Mouse (Mus musculus) lung, postnatal 0 days (tissue): ENCODE measurements around the gene Nthl1.
A peak's percentile ranks its signal among the peaks of the same experiment; 100 is the strongest.

Source experiments
- CTCF ChIP-seq: IDR thresholded peaks from 2 replicates; pipeline ENCODE4 v1.5.1; 2016; ENCODE audit warnings: antibody characterized with exemption, mild to moderate bottlenecking
- EP300 ChIP-seq: IDR thresholded peaks from 2 replicates; pipeline ENCODE4 v1.6.1; 2016; ENCODE audit warnings: antibody characterized with exemption, mild to moderate bottlenecking, control low read depth

GRCm38 (mm10) chr17:24628646-24629045 is 3.8 kb upstream of the Nthl1 start:
- peak; percentile 97 for TF ChIP-seq CTCF
- no peak for TF ChIP-seq EP300
